Mouse (Mus musculus): ENCODE results near the gene Ric8b.

Gene Ric8b

DNA sequence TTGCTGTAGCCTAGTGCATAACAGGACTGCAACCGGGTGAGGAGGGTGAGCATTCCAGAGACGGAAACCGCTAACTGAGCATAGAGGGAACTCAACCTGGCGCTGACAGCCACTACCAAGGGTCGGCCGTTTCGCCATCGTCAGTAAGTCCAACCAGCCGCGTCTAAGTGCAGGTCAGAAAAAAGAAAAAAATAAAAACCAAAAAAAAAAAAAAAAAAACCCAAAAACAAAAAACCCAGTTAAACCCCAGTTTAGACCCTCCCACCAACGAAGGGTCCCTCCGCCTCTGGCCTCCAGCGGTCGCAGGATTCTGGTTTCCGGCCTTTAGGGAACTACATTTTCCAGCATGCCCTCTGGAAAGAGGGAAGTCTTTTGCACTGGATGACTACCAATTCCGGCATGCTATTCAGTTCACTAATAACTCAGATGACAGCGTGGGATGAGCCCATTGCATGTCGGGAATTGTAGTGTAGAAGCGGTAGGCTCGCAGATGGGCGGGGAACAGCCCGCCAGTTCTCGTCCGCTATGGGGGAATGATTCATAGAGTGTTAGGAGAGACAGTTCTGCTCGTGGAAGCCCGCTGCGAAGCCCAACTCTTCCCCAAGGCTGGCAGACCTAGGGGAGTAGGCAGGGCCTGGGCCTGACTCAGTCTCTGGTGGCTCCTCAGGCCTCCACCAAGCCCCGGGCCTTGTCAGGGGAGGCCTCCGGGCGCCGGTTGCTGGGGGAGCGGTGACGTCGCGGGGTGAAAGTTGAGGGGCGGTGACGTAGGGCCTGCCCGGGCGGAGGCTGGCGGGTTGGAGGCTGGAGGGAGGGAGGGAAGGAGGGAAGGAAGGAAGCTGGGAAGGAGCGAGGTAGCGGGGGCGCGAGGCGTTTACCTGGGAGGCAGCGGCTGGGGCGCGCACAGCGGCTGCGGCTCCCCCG is at the start of gene Ric8b:
TSS of gene Ric8b (plus strand) at position 807 of the 921 bp plus-strand sequence.
- DNase-seq (ENCODE audit: low read depth, low spot score): peak; percentile 100

DNA sequence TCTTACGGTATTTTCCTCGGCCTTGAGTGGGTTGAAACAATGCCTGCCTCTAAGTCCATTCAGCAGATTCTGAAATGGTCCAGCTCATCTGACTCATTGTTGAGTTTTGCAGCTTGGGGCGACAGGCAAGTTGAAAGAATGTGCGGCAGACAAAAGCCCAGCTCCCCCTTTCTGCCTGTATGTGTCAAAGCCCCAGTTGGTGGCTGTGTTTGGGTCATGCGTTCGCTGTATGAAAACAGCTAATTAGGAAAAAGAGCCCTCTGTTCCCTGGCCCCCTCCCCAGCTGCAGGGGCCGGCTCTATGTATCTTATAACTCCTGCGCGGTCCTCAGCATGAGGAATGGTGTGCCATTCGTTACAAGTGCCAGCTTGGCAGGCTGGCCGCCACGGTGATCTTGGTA is 46.1 kb upstream of the Ric8b start:
- no peak for DNase-seq (ENCODE audit: low read depth, low spot score)

DNA sequence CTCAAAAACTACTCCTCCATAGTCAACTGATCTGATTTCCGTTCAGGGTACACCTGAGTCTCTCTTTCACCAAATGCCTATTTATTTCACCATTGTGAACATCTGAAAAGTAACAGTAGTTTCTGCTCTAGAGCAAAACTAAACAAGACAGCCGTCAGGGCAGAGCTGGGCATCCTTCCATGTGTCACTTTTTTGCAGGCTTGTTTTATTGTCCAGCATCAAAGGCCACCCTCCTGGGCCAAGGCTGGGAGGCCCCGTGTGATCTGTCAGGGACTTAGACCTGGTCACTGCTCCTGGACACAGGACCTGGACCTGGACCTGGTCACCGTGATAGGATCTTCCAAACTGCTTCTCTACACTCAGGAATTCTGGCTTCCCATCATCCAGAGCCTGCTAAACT is 45.5 kb upstream of the Ric8b start:
- DNase-seq (ENCODE audit: low read depth, low spot score): no peak

DNA sequence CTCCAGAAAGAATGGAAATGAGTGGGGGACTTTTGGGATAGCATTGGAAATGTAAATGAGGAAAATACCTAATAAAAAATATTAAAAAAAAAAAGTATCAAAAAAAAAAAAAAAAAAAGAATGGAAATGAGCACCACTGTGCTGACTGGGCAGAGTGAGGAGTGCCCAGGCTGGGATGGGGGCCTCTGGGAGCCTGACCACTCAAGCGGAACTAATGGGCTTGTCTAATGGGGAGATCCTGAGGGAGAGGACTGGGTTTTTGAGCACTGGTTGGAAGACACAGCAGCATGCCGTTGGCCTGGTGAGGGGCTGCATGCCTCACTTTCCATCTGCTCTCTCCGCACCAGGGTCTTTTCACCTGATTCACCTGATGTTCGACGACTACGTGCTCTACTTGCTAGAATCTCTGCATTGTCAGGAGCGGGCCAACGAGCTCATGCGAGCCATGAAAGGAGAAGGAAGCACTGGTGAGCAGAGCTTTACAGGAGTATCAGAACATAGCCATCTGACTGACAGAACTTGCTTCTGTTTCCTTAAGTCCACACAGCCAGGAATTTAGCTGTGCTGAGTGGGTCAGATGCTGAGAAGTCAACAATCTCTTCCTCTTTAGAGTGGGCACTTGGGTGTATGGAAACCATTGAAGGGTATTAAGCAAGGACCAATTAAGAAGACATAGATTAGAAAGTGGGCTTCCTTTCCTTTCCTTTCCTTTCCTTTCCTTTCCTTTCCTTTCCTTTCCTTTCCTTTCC is 37.4 kb upstream of the Ric8b start:
- no peak for DNase-seq (ENCODE audit: low read depth, low spot score)

DNA sequence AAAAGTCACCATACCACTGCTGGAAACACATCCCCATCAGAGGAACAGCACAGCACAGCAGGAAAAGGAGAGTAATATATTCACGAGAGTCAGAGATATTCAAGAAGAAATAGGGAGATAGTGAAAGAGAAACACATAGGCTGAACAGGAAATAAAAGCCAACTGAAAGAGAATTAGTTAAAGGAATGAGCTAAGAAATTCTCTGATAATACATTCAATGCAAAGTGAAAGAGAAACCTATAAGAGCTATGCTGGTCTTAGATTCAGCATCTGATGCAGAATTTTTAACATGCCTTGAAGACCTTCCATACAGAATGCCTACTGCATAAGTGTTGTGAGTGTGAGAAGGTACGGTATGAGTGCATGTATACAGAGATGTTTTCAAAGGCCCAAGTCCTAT is 34.9 kb upstream of the Ric8b start:
- DNase-seq (ENCODE audit: low read depth, low spot score): no peak

DNA sequence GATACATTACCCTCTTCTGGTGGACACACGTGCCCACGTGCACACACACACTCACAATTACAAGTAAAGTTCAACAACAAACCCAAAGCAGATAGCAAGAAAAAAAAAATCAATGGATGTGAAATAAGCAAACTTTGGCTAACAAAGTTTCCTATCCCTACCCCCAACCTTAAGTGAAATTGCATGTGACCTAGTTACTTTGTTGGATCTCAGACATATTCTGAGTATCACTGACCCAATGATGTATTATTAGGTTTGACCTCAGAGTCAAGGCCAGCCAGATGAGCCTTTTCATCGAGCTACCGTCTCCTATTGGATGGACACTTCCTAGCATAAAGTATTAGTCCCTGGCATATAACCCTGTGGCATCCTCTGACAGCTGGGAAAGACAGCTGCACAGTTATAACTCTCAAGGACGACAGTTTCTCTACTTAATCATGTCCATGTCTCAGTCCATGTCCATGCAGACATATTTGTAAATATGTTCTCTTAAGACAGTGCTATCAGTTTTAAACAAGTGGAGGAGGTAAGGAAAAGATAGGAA is 32.0 kb upstream of the Ric8b start:
- no peak for DNase-seq (ENCODE audit: low read depth, low spot score)

DNA sequence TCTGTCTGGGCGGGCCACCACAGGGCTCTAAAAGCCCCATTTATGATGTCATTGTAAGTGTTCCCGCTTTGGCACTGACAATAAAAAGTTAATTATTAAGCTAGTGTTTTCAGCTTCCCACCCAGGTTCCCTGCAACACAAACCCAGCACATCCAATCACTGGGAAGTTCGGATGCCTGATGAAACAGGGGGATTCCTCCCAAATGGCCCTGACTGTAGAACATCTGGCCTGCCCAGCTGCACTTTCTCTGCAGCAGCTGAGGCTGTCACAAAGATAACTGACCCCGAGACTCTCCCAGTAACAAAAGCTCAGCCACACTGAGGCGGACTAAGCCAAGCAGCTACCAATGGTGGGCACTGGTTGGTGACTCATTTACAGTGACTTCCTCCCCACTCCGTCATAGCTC is 31.2 kb upstream of the Ric8b start:
- no peak for DNase-seq (ENCODE audit: low read depth, low spot score)

DNA sequence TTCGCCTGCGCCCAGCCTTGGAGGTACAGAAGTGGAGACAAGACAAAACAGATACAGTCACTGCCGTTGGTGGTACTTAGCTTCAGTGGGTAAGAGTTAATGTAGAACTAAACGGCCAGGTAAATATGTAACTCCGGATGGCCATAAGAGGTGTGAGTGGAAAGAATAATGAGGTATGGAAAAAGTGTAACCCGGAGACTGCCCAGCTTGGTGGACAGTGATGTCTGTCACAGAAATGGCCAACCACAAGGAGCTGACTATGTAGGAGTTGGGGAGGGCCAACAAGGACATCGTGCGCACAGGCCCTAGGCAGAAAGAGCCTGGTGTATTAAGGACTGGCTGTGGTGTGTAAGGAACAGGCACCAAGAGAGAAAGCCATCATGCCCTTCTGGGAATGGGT is 30.6 kb upstream of the Ric8b start:
- DNase-seq (ENCODE audit: low read depth, low spot score): no peak

DNA sequence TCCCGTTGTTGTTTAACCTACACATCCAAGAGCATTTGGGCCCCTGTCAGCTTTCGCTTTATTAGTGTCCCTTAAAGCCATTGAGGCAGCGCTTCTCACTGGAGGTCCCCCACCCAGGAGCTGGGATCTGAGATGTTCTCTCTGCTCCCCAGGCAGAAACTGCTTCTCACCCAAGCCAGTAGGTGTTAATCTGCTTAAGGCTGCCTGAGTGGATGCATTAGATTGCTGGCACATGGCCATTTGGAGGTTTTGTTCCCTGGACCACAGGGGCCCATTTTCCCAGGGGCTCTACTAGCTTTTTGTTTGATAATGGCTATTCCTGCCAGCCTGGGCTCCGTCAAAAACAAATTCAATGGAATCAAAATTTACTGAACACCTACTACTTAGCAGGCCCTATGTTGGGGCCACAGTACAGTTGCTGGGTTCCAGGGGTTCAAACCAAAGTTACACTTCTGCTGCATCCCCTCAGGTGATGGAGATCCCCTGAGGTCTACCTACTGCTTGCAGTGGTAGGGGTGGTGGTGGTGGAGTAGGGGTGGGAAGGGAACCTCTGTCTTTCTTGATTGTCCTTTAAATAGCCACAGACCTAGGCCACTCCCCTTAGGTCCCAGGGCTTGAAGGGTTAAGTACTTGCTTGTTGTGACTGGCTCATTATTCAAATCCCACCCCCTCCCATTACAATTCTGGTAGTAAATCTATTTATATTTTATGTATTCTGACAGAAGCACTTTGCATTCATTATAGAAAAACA is 28.1 kb upstream of the Ric8b start:
- no peak for DNase-seq (ENCODE audit: low read depth, low spot score)

DNA sequence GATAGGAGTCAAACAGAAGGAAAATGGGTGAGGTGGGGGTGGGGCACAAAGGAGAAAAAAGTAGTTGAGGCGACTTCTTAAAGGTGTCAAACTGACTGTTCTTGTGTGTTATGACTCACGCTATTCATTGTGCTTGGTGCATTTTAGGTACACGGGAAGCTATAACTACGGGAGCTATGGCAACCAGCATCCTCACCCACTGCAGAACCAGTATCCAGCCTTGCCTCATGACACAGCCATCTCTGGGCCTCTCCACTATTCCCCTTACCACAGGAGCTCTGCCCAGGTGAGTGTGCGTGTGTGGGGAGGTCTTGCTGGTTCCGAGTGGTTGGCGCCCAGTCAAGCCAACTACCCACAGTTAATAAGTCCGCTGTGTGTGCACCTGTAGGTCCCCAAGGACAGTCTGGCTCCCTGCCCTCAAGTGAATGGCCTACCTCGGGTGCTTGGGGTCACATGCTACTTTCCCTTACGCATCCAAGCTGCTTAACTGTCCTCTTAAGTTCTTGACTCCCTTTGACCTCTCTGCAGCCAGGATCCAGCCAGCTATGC is 21.5 kb upstream of the Ric8b start:
- DNase-seq (ENCODE audit: low read depth, low spot score): peak; percentile 67

DNA sequence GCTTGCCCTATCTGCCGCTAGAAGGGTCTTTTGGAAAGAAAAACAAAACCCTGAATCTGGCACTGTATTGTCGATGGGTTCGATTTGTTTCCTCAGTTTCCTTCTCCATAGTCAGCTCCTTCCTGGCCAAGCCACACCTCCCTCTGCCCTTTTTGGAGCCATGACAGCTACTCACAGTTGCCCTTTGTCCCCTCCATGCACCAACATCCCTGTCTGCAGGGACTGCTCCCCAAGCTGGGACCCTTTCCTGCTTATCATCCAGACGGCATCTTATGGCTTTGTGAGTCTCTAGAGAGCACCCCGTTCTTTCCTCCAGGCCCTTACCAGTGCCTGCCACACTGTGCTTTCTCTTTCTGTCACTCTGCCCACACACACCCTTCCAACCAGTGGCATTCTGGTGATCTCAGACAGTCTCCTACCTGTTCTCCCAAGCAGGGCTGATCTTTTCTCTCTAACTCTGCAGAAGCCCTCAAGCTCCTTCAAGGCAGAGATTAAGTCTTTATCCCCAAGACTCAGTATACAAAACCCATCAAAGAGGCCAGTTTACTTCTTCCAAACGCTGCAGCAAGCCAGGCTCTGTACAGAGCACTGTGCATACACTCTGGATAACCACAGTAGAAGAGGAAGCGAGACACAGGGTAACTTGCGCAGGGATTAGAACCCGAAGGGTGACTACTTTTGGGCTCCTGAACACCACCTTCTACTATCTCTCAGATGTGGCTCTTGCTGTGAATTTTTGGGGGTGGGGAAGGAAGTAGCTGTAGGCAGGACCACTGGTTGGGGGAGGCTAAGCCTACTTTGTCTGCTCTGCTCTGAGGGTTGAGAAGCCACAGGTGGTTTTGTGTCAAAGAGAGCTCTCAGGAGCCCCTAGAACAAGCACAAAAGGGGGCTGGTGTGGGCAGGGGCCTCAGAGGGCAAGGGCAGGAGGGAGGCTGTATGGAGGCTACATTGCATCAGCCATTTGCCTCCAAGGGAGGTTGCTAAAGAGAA is 20.2 kb upstream of the Ric8b start:
- DNase-seq (ENCODE audit: low read depth, low spot score): no peak

DNA sequence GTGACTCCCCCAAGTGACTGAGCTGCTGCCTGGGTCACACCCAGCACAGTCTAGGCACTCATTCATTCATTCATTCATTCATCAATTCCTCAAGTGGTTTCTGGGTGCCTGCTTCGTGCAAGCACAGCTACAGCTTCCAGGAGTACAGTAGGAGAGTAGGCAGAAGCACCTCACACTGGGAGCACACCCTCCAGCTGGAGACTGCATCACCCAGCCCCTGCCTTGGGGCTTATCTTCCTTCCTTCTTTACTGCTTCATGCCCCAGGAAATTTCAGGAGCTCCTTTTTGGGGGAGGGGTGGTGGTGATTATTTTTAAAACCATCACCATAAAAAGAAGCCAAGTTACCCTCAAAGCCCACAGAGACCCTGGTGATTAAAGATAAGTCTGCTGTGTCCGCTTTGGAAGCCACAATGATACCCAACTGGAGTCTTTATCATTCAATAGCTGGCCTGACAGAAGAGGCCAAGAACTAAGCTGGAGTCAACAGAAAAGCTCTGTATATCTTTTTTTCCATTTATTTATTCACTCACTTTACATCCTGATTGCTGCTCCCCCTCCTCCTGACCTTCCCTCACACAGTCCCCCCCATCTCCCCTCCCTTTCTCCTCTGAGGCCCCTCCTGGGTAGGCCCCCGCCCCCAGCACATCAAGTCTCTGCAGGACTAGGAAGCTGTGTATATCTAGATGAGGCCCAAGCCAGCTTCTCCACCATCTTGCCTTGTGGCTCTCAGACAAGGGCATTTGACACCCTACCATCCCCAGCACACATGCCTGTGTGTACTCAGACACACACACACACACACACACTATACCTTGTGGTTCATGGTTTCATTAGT is 19.1 kb upstream of the Ric8b start:
- DNase-seq (ENCODE audit: low read depth, low spot score): no peak

DNA sequence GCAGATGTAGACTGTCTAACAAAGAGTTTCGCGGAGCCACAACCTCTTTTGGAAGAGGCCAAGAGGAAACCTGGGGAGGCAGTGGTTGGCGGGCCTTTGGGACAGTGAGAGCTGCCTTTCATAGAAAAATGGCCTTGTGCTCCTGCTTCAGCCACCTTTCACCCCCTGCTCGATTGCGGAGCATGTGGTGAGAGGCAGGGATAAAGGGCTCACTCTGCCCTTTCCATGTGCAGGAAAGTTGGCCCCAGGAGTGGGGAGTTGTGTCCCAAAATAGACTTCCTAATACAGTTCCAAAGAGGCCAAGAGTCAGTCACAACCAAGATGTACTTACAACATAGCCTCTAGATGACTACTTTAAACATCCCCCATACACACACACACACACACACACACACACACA is 15.7 kb upstream of the Ric8b start:
- no peak for DNase-seq (ENCODE audit: low read depth, low spot score)

DNA sequence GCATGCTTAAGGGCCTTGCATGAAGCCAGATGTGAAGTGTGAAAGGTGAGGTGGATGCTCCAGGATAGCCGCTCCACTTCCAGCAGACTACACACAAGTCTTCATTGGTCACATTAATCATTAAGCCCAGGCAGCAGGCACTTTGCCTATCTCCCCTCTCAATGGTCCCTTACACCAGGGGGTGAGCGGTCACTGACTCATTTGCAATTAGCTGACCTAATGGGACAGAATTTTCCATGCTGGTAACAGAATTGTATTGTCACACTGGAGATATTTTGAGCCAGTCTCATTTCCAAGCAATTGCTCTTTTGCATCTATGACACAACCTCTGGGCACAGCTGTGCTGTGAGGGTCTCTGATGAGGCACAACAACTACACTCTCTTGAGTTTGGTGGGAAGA is 15.2 kb upstream of the Ric8b start:
- DNase-seq (ENCODE audit: low read depth, low spot score): no peak

DNA sequence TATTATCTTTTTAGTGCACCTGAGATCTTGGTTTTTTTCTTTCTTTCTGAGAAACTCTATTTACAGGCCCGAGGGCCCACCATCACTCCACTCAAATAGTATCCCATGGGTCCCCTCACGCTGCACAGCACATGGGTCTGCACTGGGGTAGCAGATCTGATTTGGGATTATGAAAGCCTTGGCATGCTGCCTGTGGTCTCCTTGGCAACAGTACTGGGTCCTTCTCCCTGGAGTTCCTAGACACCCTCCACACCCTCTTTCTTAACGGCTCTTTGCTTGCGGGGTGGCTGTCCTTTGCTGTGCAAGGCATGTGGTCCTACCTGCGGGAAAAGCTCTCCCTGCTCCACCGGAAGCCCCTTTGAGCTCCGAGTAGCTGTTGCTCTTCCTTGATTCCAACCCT is 14.1 kb upstream of the Ric8b start:
- no peak for DNase-seq (ENCODE audit: low read depth, low spot score)

DNA sequence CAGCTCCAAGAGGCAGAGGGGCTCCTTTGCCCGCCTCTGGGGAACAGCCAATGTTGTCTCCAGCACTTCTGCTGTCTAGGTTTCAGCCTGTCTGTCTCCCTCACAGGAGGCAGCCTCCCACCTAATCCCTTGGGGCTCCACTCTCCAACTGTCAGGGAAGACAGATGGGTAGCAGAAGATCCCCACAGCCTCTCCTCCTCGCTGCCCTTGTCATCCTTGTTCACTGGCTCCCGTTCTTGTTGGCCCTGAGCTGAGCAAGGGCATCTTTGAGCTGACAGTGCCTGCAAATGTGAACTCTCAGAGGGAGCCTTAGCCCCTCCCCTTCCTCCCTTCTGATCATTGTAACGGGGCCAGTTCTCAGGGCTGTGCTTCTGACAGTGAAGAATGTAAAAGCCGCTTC is 13.7 kb upstream of the Ric8b start:
- no peak for DNase-seq (ENCODE audit: low read depth, low spot score)

DNA sequence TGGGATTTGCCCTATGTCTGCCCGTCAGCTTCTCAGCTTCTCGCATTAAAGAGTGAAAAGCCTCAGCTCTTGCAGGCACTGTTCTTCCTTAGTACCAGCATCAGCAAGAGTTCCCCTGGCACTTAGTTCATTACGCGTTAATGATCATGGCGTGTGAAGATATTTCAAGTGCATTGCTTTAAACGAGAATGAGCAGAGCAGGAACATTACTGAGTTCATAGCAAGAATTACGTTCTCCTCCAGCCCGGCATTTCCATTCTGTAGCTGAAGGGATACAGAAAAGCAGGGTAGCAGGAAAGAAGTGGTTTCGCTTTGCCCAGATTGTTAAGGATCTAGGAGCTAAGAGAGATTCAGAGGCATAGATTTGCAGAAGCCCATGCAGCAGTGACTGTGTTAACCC is 10.5 kb upstream of the Ric8b start:
- DNase-seq (ENCODE audit: low read depth, low spot score): no peak

DNA sequence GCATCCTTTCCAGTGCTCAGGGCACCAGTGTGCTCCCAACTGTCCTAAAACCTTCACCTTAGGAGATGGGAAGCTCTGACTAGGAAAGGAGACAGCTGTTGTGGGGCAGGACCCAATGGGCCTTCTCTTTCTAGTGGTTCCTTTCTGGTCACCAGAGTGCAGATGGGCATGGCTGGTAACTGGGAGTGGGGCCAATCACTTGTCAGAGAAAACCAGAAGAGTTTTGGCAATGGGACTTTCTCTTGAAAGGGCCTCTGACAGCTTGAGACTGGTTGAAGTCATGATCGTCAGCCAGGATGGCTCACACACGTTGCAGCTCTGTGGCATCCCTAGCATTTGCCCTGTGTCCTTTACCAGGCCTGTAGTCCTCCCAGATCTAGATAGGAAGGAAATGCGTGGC is 9.4 kb upstream of the Ric8b start:
- DNase-seq (ENCODE audit: low read depth, low spot score): no peak

DNA sequence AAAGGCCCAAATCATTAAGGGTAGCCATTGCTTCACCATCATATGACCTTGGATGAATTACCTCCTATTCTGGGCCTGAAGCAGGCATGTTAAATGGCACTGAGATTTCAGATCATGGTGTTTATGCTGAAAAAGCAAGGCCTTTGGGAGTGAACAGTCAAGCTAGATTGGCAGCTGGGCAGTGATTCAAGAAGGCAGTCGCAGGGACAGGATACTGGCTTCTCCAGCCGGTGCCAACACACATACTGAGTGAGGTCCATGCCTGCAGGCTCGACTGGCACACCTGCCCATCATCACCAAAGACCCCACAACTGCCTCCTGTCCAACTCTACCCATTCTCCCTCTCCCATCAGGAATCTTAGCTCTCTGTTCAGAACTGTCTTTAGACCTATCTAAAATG is 8.9 kb upstream of the Ric8b start:
- no peak for DNase-seq (ENCODE audit: low read depth, low spot score)

Data from telencephalon, adult 2 months (tissue).